Comparison of ENCODE assay signal across 14 mouse cellular contexts in genomic region chr17:10300968-10301795, GRCm38 (mm10). TPM values are rescaled to one million over a fixed set of nuclear protein-coding genes. Genes with fewer than 3 reads are reported as not detected.
DNase-seq lines count a peak whose midpoint lies in the region; ATAC-seq and TF ChIP-seq lines count a peak whose summit lies in the region.
"Had no signal": no experiment of that assay in that cellular context is flagged by ENCODE, and none has a peak within 500 bp of the region (broad histone marks: within the 10 kb centered on the region; RNA-seq: fewer than 3 reads in every experiment).

No protein-coding gene starts in this region.

- H3K27me3 ChIP-seq in heart, embryonic 14.5 days (ENCODE audit: control insufficient read depth, insufficient read depth, low read length) = no peaks in the 10 kb centered on the region
- no peaks in the 10 kb centered on the region for H3K27me3 ChIP-seq in lung, postnatal 0 days (replicated peaks; ENCODE audit: insufficient read depth, low read length)
- H3K27me3 ChIP-seq in neural tube, embryonic 15.5 days (replicated peaks) = no peaks in the 10 kb centered on the region
- H3K27me3 ChIP-seq: embryonic facial prominence, embryonic 15.5 days; liver, embryonic 12.5 days had no signal

- H3K4me2 ChIP-seq in heart, embryonic 14.5 days (ENCODE audit: low read length) = peak overlapping the region; percentile 48
- H3K4me2 ChIP-seq in lung, postnatal 0 days (replicated peaks; ENCODE audit: low read depth, low read length) = peak overlapping the region; percentile 17; the same call in 1 of the 2 replicates
- 0 out of 2 replicates have a peak overlapping the region, but pooled peaks have one; percentile 3 for H3K4me2 ChIP-seq in neural tube, embryonic 15.5 days
- H3K4me2 ChIP-seq: embryonic facial prominence, embryonic 15.5 days; liver, embryonic 12.5 days had no signal

- no peak overlapping the region for H3K27ac ChIP-seq in heart, embryonic 14.5 days (replicated peaks in 1 of 2; ENCODE audit: control insufficient read depth in 1 of 2, insufficient read depth in 1 of 2, low read depth in 2 of 2, low read length in 2 of 2)
- H3K27ac ChIP-seq in lung, postnatal 0 days (ENCODE audit: low read length) = no peak overlapping the region
- H3K27ac ChIP-seq in neural tube, embryonic 15.5 days (replicated peaks) = no peak overlapping the region
- H3K27ac ChIP-seq: embryonic facial prominence, embryonic 15.5 days; left cerebral cortex, adult 2 months; liver, embryonic 12.5 days had no signal

- no peak for TF ChIP-seq CTCF in lung, postnatal 0 days (IDR thresholded peaks at IDR 0.05)

- peak overlapping the region; percentile 22; the same call in 1 of the 2 replicates for H3K9ac ChIP-seq in heart, embryonic 14.5 days (ENCODE audit: low read length)
- no peak overlapping the region for H3K9ac ChIP-seq in lung, postnatal 0 days (replicated peaks; ENCODE audit: low read depth)
- no peak overlapping the region for H3K9ac ChIP-seq in neural tube, embryonic 15.5 days (replicated peaks)
- H3K9ac ChIP-seq: embryonic facial prominence, embryonic 15.5 days; forebrain, postnatal 0 days; liver, embryonic 12.5 days had no signal

- no peak for DNase-seq in heart, postnatal 4 days
- DNase-seq in lung, postnatal 0 days (ENCODE audit: low spot score) = peak; percentile 45
- no peak for DNase-seq in lung, postnatal 36 days
- DNase-seq in right cerebral cortex, postnatal 14 days = no peak
- no peak for DNase-seq in embryo, embryonic 10 days (ENCODE audit: low spot score)
- DNase-seq: cerebellum, adult 9-10 months; forebrain, postnatal 0 days; kidney, postnatal 14 days had no signal

- no peaks in the 10 kb centered on the region for H3K9me3 ChIP-seq in heart, embryonic 14.5 days (ENCODE audit: control insufficient read depth, low read length)
- no peaks in the 10 kb centered on the region for H3K9me3 ChIP-seq in lung, postnatal 0 days (ENCODE audit: low read length)
- H3K9me3 ChIP-seq in neural tube, embryonic 15.5 days (replicated peaks) = no peaks in the 10 kb centered on the region
- H3K9me3 ChIP-seq: embryonic facial prominence, embryonic 15.5 days; liver, embryonic 12.5 days had no signal

- 36% methylated on average over 4 of the region's 4 CpGs for WGBS in heart, embryonic 14.5 days
- WGBS in lung, postnatal 0 days = 16% methylated on average over 4 of the region's 4 CpGs
- 43% methylated on average over 4 of the region's 4 CpGs for WGBS in neural tube, embryonic 15.5 days

- no peak overlapping the region for H3K4me3 ChIP-seq in heart, embryonic 14.5 days (ENCODE audit: control insufficient read depth in 1 of 2, insufficient read depth in 1 of 2, low read depth in 1 of 2, low read length in 2 of 2)
- H3K4me3 ChIP-seq in lung, postnatal 0 days (ENCODE audit: low read depth, low read length) = no peak overlapping the region
- no peak overlapping the region for H3K4me3 ChIP-seq in neural tube, embryonic 15.5 days (replicated peaks)
- H3K4me3 ChIP-seq: embryonic facial prominence, embryonic 15.5 days; left cerebral cortex, adult 2 months; liver, embryonic 12.5 days had no signal

- TF ChIP-seq EP300 in lung, postnatal 0 days (IDR thresholded peaks at IDR 0.05) = no peak

- no peak for ATAC-seq in heart, embryonic 14.5 days (ENCODE audit: insufficient number of reproducible peaks, insufficient read depth, low FRiP score, low read depth)
- no peak for ATAC-seq in lung, postnatal 0 days
- peak; percentile 60 for ATAC-seq in activated CD4-positive, CD25-positive, alpha-beta regulatory T cell, adult 4 months
- ATAC-seq in neural tube, embryonic 15.5 days (ENCODE audit: low FRiP score) = no peak
- ATAC-seq: forebrain, postnatal 0 days; liver, embryonic 12.5 days had no signal

- H3K4me1 ChIP-seq in heart, embryonic 14.5 days (ENCODE audit: control insufficient read depth in 2 of 2, insufficient read depth in 2 of 2, low read length in 2 of 2) = peaks cover 2 to 29% of the 10 kb centered on the region in 2 experiments; a peak in 3 of 4 replicates
- H3K4me1 ChIP-seq in lung, postnatal 0 days (ENCODE audit: insufficient read depth, low read depth, low read length) = peaks cover 11% of the 10 kb centered on the region; the same call in 1 of the 2 replicates
- H3K4me1 ChIP-seq in neural tube, embryonic 15.5 days = peaks cover 9% of the 10 kb centered on the region; the same call in 1 of the 2 replicates

- 0 out of 2 replicates have a peak, but pooled peaks cover 3% of the 10 kb centered on the region for H3K36me3 ChIP-seq in heart, embryonic 14.5 days (ENCODE audit: control insufficient read depth, insufficient read depth, low read length)
- no peaks in the 10 kb centered on the region for H3K36me3 ChIP-seq in lung, postnatal 0 days (ENCODE audit: insufficient read depth, low read length)
- no peaks in the 10 kb centered on the region for H3K36me3 ChIP-seq in neural tube, embryonic 15.5 days
- H3K36me3 ChIP-seq: embryonic facial prominence, embryonic 15.5 days; liver, embryonic 12.5 days had no signal

RNA-seq across cellular contexts. Expression of gene Qk, which starts 18.5 kb away (rescaled TPM):
- 71.8 and 76.2 TPM in 2 replicates for polyA plus RNA-seq in heart, embryonic 14.5 days (2014; fragmentation: Nextera tagmentation; extraction: Ambion mirVana)
- total RNA-seq in heart, postnatal 4 days (2021) = 100 to 1,000 TPM; 588 to 671 TPM
- 60.2 and 67.9 TPM in 2 replicates for polyA plus RNA-seq in lung, postnatal 0 days (2015; fragmentation: Nextera tagmentation; extraction: Ambion mirVana)
- polyA plus RNA-seq in activated CD4-positive, CD25-positive, alpha-beta regulatory T cell, adult 4 months (2017; shearing (Covaris generic)) = 10 to 100 TPM; 10.5 to 13.4 TPM
- polyA plus RNA-seq in neural tube, embryonic 15.5 days (2015; fragmentation: Nextera tagmentation; extraction: Ambion mirVana) = 38.9 and 44.0 TPM in 2 replicates
